Mouse (Mus musculus): ENCODE data around the gene B230219D22Rik.
"Not testable (repeated sequence)": the region's sequence is repeated elsewhere in the genome, so short reads cannot be mapped to it uniquely, and the experiment has no call there.

Gene B230219D22Rik

DNA sequence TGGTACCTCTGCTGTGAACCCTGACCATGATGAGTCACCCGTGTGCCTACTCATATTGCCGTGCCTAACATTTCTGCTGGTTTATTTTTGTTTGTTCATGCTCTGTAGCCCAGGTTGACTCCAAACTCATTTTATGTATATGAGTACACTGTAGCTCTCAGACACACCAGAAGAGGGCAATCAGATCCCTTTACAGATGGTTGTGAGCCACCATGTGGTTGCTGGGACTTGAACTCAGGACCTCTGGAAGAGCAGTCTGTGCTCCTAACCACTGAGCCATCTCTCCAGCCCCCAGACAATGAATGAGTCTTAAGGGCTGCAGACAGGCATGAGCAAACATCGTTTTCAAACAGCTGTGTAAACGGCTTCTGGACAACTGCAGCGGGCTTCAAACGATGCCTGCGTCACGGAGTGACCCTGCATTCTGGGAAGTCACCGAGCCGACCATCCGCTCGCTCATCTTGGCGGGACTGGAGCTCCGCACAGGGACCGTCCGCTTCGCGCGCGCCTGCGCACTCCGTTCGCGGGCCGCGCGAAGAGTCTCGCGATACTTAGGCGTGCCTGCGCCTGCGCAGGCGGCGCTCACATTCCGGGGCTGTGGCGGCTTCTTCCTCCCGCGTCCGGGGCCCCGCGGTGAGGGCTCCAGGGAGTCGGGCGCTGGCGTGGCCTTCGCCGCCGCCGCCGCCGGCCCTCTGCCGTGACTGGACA lies at the start of gene B230219D22Rik:
Gene B230219D22Rik (plus strand): TSS at position 590 of the 708 bp plus-strand sequence.
- DNase-seq (ENCODE audit: low read depth, low spot score), result peak; percentile 93

DNA sequence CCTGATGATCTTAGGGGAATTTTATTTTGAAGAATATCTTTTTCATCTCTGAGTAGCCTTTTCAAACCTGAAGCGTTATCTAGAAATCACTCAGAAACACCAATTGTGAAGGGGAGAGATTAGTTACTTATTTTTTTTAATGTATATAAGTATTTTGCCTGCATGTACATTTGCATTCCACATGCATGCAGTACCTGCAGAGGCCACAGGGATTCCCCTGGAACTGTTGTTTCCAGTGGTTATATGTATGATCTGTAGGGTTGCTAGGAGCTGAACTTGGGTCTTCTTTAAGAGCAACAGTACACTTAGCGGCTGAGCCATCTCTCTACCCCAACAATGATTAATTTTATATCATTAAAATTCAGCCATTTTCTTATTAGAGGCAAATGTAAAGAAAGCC lies 48.4 kb upstream of the B230219D22Rik start:
- peak; percentile 34 for DNase-seq (ENCODE audit: low read depth, low spot score)

DNA sequence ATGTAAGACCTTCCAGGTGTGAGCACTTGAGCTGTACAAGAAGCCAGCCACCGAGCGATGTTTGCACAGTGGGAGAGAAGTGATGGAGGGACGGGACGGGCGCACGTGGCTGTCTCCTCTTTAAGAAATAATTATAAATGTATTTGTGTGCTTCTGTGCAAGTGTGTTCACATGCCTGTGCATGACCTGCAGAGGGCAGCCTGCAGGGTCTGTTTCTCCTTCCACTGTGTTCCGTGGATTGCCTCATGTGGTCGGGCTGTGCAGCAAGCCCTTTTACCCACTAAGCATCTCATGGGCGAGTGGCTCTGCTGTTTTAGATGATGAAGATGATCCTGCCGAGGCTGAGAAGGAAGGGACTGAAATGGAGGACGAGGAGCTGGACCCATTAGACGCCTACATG lies 42.8 kb upstream of the B230219D22Rik start:
- DNase-seq (ENCODE audit: low read depth, low spot score), result no peak

DNA sequence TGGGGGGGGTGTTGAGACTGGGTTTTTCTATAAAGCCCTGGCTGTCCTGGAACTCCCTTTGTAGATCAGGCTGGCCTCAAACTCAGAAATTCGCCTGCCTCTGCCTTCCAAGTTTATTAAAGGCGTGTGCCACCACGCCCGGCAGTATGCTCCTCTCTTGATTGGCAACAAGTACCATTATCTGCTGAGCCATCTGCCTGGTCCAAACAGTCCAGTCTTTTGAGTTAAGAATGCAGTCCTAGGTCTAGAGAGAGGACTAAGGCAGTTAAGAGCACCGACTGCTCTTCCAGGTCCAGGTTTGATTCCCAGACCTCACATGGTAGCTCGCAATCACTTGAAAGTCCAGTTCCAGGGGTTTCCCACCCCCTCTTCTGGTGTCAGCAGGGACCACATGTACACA lies 41.9 kb upstream of the B230219D22Rik start:
- DNase-seq (ENCODE audit: low read depth, low spot score), result no peak

DNA sequence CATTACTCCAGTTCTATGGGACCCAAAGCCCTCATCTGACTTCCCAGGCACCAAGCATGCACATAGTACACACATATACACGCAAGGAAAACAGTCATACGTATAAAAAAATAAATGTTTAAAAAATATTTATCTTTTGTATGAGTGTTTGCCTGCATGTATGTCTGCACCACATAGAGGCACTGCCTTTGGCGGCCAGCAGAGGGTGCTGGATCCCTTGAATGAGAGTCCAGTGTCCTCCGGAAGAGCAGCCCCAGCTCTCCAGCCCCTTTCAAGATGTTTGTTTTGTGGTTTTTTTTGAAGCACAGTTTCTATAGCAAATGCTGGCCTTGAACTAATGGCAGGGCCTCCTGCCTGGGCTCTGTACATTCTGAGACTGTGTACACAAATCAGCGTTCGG lies 24.4 kb upstream of the B230219D22Rik start:
- DNase-seq (ENCODE audit: low read depth, low spot score), result peak; percentile 7

DNA sequence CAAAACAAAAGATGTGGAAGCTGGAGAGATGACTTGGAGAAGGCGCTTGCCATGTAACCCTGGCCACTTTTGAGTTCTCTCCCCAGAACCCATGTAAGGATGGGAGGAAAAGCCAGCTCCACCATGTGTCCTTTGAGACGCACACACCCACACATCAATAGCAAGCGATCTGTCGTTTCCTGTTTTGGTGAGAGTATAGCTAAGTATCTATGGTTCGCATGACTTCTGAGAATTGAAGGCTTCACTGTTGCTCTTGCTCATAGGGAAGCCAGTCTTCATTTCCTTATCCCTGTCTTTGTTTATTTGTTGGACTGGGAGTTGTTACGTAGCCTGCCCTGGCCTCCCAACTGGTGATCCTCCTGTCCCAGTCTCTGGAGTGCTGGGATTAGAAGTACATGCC lies 20.2 kb upstream of the B230219D22Rik start:
- no peak for DNase-seq (ENCODE audit: low read depth, low spot score)

DNA sequence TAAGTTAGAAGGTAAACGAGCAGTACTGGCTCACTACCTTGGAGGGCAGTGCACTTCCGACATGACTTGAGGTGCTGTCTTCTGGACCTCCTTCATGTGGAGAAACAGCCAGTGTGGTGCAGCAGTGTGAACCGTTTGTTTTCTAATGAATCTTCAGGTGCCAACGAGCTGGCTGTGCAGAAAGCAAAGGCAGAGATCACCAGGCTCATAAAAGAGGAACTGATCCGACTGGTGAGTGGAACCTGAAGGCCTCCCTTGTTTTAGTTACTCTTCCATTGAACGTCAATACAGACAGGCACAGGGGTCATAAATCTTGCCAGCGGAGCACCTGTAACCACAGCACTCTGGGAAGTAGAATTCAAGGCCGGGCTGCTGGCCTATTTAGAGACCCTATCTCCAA lies 15.6 kb upstream of the B230219D22Rik start:
- DNase-seq (ENCODE audit: low read depth, low spot score), result no peak

DNA sequence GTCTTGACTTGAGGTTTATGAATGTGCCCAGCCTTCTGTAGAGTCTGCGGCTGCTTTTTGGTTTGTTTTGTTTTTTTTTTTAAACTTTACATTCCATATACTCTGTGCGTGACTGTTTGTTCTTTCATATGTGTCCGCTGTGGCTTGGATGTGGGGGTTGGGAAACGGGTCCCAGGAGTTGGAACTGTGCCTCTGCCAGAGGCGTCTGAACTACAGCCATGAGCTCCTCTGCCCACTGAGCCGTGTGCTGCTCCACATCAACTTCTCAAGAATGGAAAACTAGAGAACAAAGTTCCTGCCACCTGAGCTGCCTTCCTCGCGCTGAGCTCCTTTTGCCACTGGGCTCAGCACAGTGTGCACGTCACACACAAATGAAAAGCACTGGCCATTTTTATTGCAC lies 10.7 kb upstream of the B230219D22Rik start:
- DNase-seq (ENCODE audit: low read depth, low spot score), result no peak

DNA sequence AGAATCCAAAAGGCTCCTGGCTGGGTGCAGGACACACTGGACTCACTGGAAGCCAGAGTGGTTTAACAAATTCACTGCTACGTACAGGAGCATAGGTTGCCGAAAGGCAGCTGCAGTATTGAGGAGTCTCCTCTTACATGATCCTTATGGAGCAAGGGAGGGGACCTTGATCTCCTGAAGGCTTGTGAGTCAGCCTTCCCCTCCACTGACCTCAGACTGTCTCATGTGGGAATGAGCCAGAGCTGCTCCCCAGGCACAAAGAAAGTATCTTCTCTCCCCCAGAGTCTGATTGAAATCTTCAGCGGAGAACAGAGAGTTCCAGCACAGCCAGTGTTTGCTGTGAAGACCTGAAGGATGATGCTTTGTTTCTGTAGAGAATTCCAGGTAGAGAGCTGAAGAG lies 9.3 kb upstream of the B230219D22Rik start:
- no peak for DNase-seq (ENCODE audit: low read depth, low spot score)

DNA sequence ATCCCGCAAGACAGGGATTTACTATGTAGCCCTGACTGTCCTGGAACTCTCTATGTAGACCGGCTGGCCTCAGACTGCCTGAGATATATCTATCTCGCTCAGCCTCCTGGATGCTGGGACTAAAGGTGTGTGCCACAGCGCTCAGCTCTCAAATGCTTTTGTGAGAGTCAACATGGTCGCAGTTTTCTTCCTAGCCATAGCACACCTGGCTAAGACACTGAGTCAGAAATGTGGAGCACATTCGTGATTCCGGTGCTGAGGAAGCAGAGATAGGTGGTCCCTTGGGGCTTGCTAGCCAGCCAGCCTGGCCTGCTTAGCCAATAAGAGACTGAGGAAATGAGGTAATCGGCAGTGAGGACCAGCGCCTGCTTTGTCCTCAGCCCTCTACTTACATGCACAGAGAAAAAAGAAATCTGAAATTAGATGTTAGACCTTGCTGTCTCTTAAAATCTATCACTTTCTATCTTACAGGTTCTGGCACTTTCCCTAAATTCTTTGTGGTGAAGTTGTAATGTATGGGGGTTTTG lies 6.8 kb upstream of the B230219D22Rik start:
- no peak for DNase-seq (ENCODE audit: low read depth, low spot score)

DNA sequence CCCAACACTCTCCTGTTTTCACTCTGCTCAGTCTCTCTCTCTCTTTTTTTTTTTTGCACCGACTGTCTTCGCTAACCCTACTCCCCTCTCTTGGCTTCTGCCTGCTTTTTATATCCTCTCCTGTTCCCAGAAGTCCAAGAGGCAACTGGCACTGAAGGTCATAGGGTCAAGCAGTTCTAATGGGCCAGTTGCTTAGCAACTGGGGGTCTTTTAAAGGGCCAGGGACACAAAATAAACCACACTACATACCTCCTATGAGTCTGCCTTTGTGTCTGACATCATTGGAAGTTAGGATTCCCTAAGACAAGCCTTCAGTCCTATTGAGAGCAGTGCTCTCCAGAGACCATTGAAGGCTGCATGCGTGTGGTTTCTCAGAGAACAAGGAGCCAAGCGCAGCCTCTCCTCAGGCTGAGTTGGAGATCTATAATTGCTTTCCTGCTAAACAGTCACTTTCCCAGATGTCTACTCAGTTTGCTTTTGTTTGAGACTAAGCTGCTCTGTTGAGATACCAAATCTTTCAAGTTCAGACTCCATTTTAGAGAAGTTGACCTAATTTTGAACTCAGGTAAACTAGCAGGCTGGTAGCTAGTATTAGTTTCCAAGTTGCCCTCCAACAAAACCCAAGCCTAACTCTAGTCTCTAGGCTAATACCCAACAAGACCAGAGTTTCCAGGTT lies 4.9 kb upstream of the B230219D22Rik start:
- DNase-seq (ENCODE audit: low read depth, low spot score), result peak; percentile 37

DNA sequence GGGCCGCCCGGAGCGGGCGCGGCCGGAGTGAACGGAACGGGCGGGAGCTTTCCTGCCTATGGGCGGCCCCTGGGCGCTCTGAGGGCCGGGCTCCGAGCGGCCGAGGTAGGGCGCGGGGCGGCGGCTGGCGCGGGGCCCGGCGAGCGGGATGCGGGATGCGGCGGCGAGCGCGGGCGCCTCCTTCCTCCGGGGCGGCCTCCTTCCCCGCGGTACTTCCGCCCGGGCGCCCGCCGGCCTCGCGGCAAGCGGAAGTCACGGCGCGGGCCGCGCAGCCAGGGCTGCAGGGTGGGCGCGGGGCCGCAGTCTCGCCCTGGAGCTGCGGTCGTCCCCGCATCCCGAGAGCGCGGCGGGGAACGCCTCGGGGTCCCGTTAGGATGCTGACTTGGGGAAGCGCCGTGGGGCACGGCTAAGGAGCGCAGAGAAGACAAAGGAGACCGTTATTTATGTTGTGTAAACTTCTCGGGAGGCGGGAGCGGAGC lies 358 bp downstream of the B230219D22Rik start:
- DNase-seq (ENCODE audit: low read depth, low spot score), result no peak

DNA sequence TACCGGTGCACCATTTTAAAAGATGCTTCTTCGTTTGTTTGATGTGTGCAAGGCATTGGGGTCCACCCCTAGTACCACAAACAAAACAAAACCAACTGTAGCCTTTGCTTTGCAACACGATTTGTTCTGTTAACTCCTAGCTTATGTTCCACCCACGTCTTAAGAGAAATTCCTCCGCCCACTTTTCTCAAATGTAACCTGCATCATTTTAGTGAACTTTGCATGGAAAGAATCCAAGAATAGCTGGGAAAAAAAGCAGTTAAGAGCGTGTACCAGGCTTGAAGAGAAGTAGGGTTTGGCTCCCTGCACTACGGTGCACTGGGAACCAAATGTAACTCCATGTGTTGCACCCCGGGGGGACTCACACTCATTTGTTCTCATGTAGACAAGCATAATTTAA lies 1.2 kb downstream of the B230219D22Rik start:
- no peak for DNase-seq (ENCODE audit: low read depth, low spot score)

DNA sequence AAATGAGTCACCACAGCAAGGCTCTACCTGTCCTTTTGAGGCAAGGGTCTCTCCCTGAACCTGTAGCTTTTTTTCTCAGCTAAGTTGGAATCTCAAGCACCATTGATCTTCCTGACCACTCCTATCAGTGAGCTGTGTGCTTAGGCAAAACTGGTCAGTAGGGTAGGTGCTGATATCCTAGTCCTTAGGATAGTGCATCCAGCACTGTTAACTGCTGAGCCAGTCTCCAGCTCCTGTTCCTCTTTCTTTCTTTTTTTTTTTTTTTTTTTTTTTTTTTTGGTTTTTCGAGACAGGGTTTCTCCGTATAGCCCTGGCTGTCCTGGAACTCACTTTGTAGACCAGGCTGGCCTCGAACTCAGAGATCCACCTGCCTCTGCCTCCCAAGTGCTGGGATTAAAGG lies 3.1 kb downstream of the B230219D22Rik start:
- DNase-seq (ENCODE audit: low read depth, low spot score), result not testable (repeated sequence)

DNA sequence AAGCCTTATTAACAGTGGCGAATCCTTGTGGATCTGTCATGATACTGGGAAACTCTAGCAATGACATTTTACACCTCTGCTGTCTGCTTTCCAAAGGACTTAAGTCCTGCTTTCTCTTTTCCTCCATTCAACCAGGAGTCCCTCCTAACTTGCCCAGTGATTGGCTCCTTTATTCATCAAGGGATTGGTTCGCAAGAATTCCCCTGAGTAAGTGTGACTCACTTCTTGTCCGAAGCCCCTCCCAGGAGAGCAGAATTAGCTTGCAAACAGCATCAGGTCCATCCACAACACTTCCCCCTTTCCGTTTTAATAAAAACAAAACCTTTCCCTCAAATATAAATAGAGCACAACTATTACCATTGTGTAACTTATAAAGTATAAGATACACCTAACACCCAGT lies 11.4 kb downstream of the B230219D22Rik start:
- no peak for DNase-seq (ENCODE audit: low read depth, low spot score)

DNA sequence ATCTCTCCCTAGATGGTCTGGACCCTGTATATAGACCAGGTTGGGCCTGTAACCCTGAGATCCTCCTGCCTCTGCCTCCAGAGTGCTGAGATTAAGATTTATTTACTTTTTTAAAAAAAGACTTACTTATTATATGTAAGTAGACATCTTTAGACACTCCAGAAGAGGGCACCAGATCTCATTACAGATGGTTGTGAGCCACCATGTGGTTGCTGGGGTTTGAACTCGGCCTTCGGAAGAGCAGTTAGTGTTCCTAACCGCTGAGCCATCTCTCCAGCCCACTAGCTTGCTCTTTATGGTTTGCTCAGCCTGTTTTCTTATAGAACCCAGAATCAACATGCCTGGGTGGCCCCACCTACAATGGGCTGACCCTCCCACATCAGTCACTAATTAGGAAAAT lies 19.9 kb downstream of the B230219D22Rik start:
- no peak for DNase-seq (ENCODE audit: low read depth, low spot score)

DNA sequence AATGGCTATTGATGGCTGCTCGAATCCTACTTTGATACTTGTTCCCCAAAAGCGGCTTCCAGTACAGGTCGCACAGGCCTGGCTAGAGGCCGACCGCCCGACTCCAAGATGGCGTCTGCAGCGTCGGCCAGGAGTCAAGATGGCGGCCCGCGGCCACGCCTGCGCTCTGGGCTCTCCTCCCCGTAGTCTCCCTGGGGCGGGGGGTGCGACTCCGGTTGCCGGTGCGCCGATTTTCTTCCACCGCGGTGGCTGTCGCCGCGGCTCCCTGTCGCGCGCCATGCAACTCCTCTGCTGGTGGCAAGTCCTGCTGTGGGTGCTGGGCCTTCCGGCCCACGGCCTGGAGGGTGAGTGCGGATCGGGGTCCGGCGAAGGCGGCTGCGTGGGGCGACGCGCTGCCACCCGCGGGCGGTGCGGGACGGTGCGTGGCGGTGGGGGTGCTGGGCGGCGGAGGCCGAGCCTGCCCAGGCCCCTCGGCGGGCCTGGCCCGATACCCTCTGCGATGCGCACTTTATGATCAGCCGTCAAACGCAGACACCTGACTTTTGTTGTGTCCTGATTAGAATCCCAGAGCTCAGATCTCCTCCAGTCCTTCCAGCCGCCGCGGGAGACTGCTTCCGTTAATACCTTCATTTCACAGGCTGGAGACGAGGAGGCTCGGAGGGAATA lies 21.7 kb downstream of the B230219D22Rik start, which contains the start of gene Txndc15:
Gene Txndc15 (plus strand): TSS at position 150 of the 666 bp plus-strand sequence.
- peak; percentile 81 for DNase-seq (ENCODE audit: low read depth, low spot score)

DNA sequence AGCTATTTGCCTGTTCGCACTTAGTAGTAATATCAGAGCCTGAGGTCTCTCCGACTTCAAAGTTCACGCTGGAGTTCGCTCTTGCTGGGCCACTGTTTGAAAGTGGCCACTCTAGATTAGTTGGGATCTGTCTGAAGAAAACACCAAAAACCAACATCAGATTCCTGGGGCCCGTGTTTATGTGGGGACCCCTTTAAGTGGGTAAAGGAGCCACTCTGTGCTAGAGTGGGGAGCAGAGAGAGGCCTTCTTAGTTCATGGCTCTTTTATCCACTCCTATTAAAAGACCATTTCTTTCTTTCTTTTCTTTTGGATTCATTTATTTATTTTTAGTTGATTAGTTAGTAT lies 22.2 kb downstream of the B230219D22Rik start:
- DNase-seq (ENCODE audit: low read depth, low spot score), result no peak

DNA sequence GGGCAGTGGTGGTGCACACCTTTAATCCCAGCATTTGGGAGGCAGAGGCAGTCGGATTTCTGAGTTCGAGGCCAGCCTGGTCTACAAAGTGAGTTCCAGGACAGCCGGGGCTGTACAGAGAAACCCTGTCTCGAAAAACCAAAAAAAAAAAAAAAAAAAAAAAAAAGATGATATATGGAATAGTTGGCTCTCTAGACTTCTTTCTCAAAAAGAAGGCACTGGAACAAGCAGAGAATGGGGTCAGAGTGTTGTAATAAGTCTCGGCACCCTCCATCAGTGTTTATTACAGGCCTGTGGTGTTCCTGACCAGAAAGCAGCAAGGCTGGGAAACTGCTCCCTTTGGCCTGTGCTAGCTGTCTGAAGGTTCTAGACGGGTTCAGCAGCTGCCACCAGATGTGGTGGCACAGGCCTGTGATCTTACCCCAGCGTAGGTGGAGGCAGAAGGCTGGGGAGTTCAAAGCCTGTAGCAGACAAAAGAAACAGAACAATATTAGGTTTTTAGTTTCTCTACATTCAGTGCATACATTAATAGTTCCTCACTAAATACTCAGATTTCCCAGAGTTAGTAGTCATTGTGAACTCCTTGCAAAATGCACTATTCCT lies 23.1 kb downstream of the B230219D22Rik start:
- no peak for DNase-seq (ENCODE audit: low read depth, low spot score)

DNA sequence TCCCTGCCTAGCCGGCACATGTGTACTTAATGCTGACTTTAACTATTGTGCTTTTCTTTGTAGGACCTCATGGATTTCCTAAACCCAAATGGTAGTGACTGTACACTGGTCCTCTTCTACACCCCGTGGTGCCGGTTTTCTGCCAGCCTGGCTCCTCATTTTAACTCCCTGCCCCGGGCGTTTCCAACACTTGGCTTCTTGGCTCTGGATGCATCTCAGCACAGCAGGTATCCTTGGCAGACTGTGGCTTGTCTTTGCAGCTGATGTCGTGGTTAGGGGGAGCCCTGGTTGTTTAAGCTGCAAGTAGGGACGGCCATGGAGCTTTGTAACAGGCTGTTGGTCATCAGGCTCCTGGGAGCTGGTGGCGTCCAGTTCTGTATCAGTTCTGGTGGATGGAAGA lies 28.6 kb downstream of the B230219D22Rik start:
- no peak for DNase-seq (ENCODE audit: low read depth, low spot score)

DNA sequence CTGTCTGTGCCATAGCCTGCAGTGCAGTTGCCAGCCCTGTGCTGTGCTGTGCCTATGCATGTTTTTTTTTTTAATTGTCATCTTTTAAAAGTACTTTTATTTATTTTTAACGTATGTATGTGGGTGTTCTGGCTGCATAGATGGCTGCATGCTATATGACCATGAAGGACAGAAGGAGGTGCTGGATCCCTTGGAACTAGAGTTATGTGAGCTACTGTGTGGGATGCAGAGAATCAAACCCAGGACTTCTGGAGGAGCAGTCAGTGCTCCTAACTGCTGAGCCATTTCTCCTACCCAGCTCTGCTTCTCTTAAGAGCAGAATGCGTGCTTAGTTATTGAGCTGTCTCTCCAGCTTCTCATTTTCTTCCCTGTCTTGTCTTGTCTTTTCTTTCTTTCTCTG lies 29.1 kb downstream of the B230219D22Rik start:
- no peak for DNase-seq (ENCODE audit: low read depth, low spot score)

DNA sequence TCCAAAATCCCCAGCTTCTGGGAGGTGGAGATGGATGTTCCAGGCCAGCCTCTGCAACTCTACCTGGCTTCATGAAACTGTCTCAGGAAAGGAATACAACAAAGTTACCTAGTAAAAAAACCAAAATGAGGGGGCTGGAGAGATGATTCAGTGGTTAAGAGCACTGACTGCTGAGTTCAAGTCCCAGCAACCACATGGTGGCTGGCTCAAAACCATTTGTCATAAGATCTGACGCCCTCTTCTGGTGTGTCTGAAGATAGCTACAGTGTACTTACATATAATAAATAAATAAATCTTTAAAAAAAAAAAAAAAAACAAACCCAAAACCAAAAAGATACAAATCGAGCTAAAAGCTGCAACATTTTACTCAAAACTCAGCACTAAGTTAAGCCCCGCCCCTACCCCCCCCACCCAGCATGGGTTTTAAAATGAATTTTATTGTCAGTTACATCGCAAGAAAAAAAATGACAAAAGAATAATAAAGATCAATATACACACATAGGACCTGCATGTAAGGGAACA lies 33.7 kb downstream of the B230219D22Rik start:
- DNase-seq (ENCODE audit: low read depth, low spot score), result no peak
